Mouse (Mus musculus): ENCODE measurements around the gene Col2a1. TPM values are rescaled to one million over a fixed set of nuclear protein-coding genes. Genes with fewer than 3 reads are reported as not detected.

Col2a1 gene
- 0.24 TPM for total RNA-seq (2023)

DNA sequence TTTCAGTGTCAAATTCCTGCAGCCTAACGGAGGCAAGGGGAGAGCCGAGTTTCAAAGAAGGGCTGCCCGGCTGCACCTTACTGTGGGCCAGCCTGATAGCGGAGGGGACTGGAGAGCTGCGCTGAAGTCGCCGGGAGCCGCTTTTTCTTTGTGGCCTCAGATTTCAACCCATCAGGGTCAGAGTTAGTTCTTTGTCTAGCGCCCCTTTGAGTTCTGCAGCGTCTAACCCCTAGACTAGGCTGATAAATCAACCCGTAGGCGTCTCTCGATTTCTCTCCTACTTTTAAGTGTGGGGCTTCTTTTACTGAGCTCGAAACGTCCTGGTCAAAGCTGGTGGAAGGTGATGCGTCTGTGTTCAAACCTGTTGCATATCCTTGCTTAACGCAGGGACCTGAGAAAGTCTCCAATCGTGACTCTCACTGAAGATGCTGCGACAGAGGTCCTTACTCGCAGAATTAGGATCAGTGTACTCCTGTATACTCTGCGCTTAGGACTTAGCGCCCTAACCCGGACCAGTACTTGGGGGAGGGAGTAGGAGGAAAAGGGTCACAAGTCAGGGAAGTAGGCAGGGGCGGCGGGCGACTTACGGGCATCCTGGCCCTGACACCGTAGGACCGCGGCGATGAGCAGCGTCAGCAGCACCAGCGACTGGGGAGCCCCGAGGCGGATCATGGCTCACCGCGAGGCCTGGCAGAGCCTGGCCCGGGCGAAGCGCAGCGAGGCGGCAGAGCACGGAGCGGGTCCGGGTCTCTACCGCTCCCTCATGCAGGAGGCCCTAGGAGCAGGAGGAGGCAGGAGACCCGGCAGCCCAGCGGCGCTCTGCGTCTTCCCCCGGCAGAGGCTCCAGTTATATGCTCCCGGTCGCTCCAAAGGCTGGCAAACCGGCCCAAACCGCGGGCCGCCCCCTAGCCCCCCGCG, at the start of gene Col2a1:
Gene Col2a1 (minus strand): TSS at position 874 of the 918 bp plus-strand sequence.

DNA sequence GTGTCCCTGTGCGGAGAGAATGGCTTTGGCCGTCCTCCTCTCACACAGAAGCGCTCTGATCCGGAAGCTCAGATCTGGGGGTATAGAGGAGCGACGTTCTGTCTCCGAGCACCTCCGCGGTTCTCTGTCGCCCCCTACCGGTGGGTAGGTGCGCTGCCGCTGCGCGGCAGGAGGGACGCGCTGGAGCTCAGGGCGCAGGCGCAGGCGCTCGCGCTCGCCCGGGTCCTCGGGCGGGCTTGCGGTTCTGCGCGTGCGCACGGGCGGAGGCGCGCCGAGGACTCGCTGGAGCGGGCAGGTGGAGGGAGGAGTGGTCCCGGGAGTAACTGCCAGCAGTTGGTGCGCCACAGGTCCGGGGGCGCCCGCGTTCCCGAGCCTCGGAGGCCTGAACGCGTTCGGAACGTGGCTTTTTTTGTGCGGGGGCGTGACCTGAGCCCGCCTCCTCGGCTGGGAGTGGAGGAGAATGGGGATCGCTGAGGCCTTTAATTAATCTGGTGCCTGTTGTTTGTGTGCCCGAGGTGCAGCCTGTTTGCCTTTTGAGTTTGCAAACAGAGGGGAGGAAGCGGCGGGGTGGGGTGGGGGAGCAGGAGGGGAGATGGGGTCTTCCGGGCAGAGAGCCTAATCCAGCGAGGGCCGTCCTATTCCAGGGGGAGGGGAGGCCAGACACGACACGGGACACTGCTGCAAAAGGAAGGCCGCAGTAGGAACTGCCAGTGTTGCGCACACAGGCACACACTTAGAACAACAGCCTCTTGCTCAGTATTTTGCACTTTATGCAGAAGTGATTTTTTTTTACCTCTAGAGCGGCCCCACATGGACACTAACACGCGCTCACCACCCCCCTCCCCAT, 40.3 kb downstream of the Col2a1 start, which contains the start of gene Tmem106c:
Gene Tmem106c (plus strand): TSS at position 212 of the 847 bp plus-strand sequence.

Other genes with a start within 250 kb of the Col2a1 start
- 0.92 TPM for gene Rapgef3, start 236.7 kb downstream of the Col2a1 start, total RNA-seq (2023)
- gene Slc48a1, start 226.2 kb downstream of the Col2a1 start, total RNA-seq (2023): 13.4 TPM
- gene Hdac7, start 160.2 kb downstream of the Col2a1 start, total RNA-seq (2023): 218 TPM
- gene Vdr, start 94.1 kb downstream of the Col2a1 start, total RNA-seq (2023): 0.12 TPM
- gene Tmem106c, start 40.5 kb downstream of the Col2a1 start, total RNA-seq (2023): 14.1 TPM
- gene Pfkm, start 87.9 kb upstream of the Col2a1 start, total RNA-seq (2023): 9.5 TPM
- 50.0 TPM for gene Senp1, start 89.0 kb upstream of the Col2a1 start, total RNA-seq (2023)
- gene Asb8, start 160.9 kb upstream of the Col2a1 start, total RNA-seq (2023): 18.6 TPM
- gene Ccdc184, start 162.5 kb upstream of the Col2a1 start, total RNA-seq (2023): not detected
- not detected for gene Olfr288, start 190.8 kb upstream of the Col2a1 start, total RNA-seq (2023)
- gene Gm44579, start 216.3 kb upstream of the Col2a1 start, total RNA-seq (2023): not detected
- gene Olfr287, start 216.4 kb upstream of the Col2a1 start, total RNA-seq (2023): not detected
- not detected for gene Olfr286, start 229.8 kb upstream of the Col2a1 start, total RNA-seq (2023)

Data from CD8-positive naive resting alpha-beta T cell, adult 57 days (primary cell).